Mouse (Mus musculus): Measurements from ENCODE around the gene Pml. TPM values are rescaled to one million over a fixed set of nuclear protein-coding genes. Genes with fewer than 3 reads are reported as not detected.

The Pml gene
- 1 to 10 TPM; 3.2 to 4.7 TPM for total RNA-seq (2021)
- long read RNA-seq, experiment 1, full-length matches to known transcripts = 1 of 3 reads
- long read RNA-seq, experiment 1, partial matches to known transcripts = 1 of 3 reads
- long read RNA-seq, experiment 1, other reads (novel, unspliced or antisense) = 1 of 3 reads
- long read RNA-seq, experiment 2, full-length matches to known transcripts = 1 of 2 reads
- long read RNA-seq, experiment 2, partial matches to known transcripts = 0 of 2 reads
- long read RNA-seq, experiment 2, other reads (novel, unspliced or antisense) = 1 of 2 reads

- peak; percentile 78 for DNase-seq (ENCODE audit: low spot score)
Observed at GRCm38 (mm10) chr9:58249592-58250192, at the start of gene Pml. Gene Pml (minus strand): TSS chr9:58249786.

GRCm38 (mm10) chr9:58297961-58298477, 48.4 kb upstream of the Pml start:
- peak; percentile 43 for DNase-seq (ENCODE audit: low spot score)

- DNase-seq (ENCODE audit: low spot score) = no peak
Observed at GRCm38 (mm10) chr9:58297065-58297464, 47.5 kb upstream of the Pml start.

- peak; percentile 74 for DNase-seq (ENCODE audit: low spot score)
Observed at GRCm38 (mm10) chr9:58295766-58296361, 46.3 kb upstream of the Pml start.

- no peak for DNase-seq (ENCODE audit: low spot score)
Observed at GRCm38 (mm10) chr9:58295345-58295744, 45.8 kb upstream of the Pml start.

- DNase-seq (ENCODE audit: low spot score) = no peak
Observed at GRCm38 (mm10) chr9:58294527-58294926, 44.9 kb upstream of the Pml start.

- DNase-seq (ENCODE audit: low spot score) = no peak
Observed at GRCm38 (mm10) chr9:58289901-58290300, 40.3 kb upstream of the Pml start.

GRCm38 (mm10) chr9:58289090-58289489, 39.5 kb upstream of the Pml start:
- no peak for DNase-seq (ENCODE audit: low spot score)

GRCm38 (mm10) chr9:58283431-58283830, 33.8 kb upstream of the Pml start:
- no peak for DNase-seq (ENCODE audit: low spot score)

- DNase-seq (ENCODE audit: low spot score) = no peak
Observed at GRCm38 (mm10) chr9:58281597-58281996, 32.0 kb upstream of the Pml start.

- peak; percentile 82 for DNase-seq (ENCODE audit: low spot score)
Observed at GRCm38 (mm10) chr9:58280259-58281109, 30.9 kb upstream of the Pml start.

GRCm38 (mm10) chr9:58279780-58280179, 30.2 kb upstream of the Pml start:
- no peak for DNase-seq (ENCODE audit: low spot score)

- no peak for DNase-seq (ENCODE audit: low spot score)
Observed at GRCm38 (mm10) chr9:58278821-58279723, 29.5 kb upstream of the Pml start.

- DNase-seq (ENCODE audit: low spot score) = no peak
Observed at GRCm38 (mm10) chr9:58278313-58278712, 28.7 kb upstream of the Pml start.

GRCm38 (mm10) chr9:58276346-58276745, 26.8 kb upstream of the Pml start:
- DNase-seq (ENCODE audit: low spot score) = no peak

GRCm38 (mm10) chr9:58275797-58276196, 26.2 kb upstream of the Pml start:
- DNase-seq (ENCODE audit: low spot score) = no peak

GRCm38 (mm10) chr9:58275115-58275774, 25.7 kb upstream of the Pml start:
- DNase-seq (ENCODE audit: low spot score) = peak; percentile 44

- no peak for DNase-seq (ENCODE audit: low spot score)
Observed at GRCm38 (mm10) chr9:58274626-58275025, 25.0 kb upstream of the Pml start.

- no peak for DNase-seq (ENCODE audit: low spot score)
Observed at GRCm38 (mm10) chr9:58274101-58274604, 24.6 kb upstream of the Pml start.

- DNase-seq (ENCODE audit: low spot score) = no peak
Observed at GRCm38 (mm10) chr9:58272855-58273254, 23.3 kb upstream of the Pml start.
